Mouse (Mus musculus) CH12.LX (cell line): ENCODE measurements around the gene Ano10. TPM values are rescaled to one million over a fixed set of nuclear protein-coding genes. Genes with fewer than 3 reads are reported as not detected.

Source experiments
- DNase-seq: peaks from one replicate; pipeline ENCODE4 v3.0.0-alpha.2; 2013; ENCODE audit errors: extremely low read depth
- H3K27ac ChIP-seq: 2 replicates; pipeline ENCODE4 v1.5.1; 2012; ENCODE audit warnings: low read depth, mild to moderate bottlenecking, control low read depth, moderate library complexity; ENCODE audit not compliant: insufficient read depth
- H3K27me3 ChIP-seq: replicated peaks from 2 replicates; pipeline ENCODE3; 2012; ENCODE audit warnings: inconsistent platforms
- H3K36me3 ChIP-seq, 2 experiments: replicated peaks in 1 of 2; 2 replicates each; pipeline versions ENCODE3 to v1.6.1; 2012; ENCODE audit warnings: inconsistent platforms in 1 of 2, low read length in 1 of 2, mild to moderate bottlenecking in 1 of 2, mixed read lengths in 1 of 2, moderate library complexity in 1 of 2; ENCODE audit not compliant: control insufficient read depth in 1 of 2, insufficient read depth in 1 of 2
- H3K4me1 ChIP-seq, 2 experiments: 2 replicates each; pipeline ENCODE4 v1.6.1; 2012; ENCODE audit warnings: inconsistent platforms in 1 of 2, moderate library complexity in 1 of 2; ENCODE audit not compliant: insufficient read depth in 2 of 2, control insufficient read depth in 1 of 2
- H3K4me2 ChIP-seq: 2 replicates; pipeline ENCODE4 v1.6.1; 2012; ENCODE audit warnings: low read depth, mild to moderate bottlenecking, control low read depth; ENCODE audit not compliant: poor library complexity, insufficient read depth, severe bottlenecking
- H3K4me3 ChIP-seq, 3 experiments: fragments of 150-350 bp in 1 of 3; sonication (generic) in 1 of 3; replicated peaks in 1 of 3; 2 replicates each; pipeline versions ENCODE3 to v1.5.1; 2011 to 2012; ENCODE audit warnings: low read depth in 2 of 3, low read length in 2 of 3, mild to moderate bottlenecking in 2 of 3, moderate library complexity in 2 of 3, control low read depth in 1 of 3, improper control_type of control experiment in 1 of 3, inconsistent platforms in 1 of 3, mixed read lengths in 1 of 3; ENCODE audit not compliant: poor library complexity in 1 of 3
- H3K79me2 ChIP-seq: replicated peaks from 2 replicates; pipeline ENCODE4 v1.6.1; 2012; ENCODE audit warnings: mild to moderate bottlenecking, moderate library complexity; ENCODE audit not compliant: control insufficient read depth, poor library complexity, insufficient read depth, severe bottlenecking; ENCODE audit errors: extremely low read depth
- H3K9ac ChIP-seq: 2 replicates; pipeline ENCODE4 v1.6.1; 2012; ENCODE audit warnings: low read depth, mild to moderate bottlenecking, control low read depth, moderate library complexity; ENCODE audit not compliant: insufficient read depth
- H3K9me3 ChIP-seq: replicated peaks from 2 replicates; pipeline ENCODE3; 2012; ENCODE audit warnings: low read length, inconsistent platforms, mixed read lengths
- CHD1 ChIP-seq: IDR thresholded peaks from 2 replicates; pipeline ENCODE4 v1.6.1; 2012; ENCODE audit warnings: low read depth, low read length, improper control_type of control experiment, inconsistent platforms
- CHD2 ChIP-seq: IDR thresholded peaks from 2 replicates; pipeline ENCODE4 v1.6.1; 2011; ENCODE audit warnings: low read length, improper control_type of control experiment
- EP300 ChIP-seq: IDR thresholded peaks from 2 replicates; pipeline ENCODE4 v1.6.1; 2011; ENCODE audit warnings: low read length, improper control_type of control experiment
- GABPA ChIP-seq: IDR thresholded peaks from 2 replicates; pipeline ENCODE4 v1.6.1; 2012; ENCODE audit warnings: low read depth, low read length, improper control_type of control experiment, inconsistent platforms; ENCODE audit not compliant: insufficient replicate concordance
- HCFC1 ChIP-seq: IDR thresholded peaks from 2 replicates; pipeline ENCODE4 v1.6.1; 2012; ENCODE audit warnings: low read depth, mild to moderate bottlenecking, inconsistent platforms, low read length, improper control_type of control experiment
- JUN ChIP-seq: IDR thresholded peaks from 2 replicates; pipeline ENCODE4 v1.6.1; 2011; ENCODE audit warnings: low read depth, mild to moderate bottlenecking, low read length, improper control_type of control experiment, moderate library complexity; ENCODE audit not compliant: insufficient read depth
- JUND ChIP-seq: conservative IDR thresholded peaks from 2 replicates; pipeline ENCODE4 v1.6.1; 2011; ENCODE audit warnings: low read depth, low read length, improper control_type of control experiment
- MAFK ChIP-seq: IDR thresholded peaks from 2 replicates; pipeline ENCODE4 v1.6.1; 2011; ENCODE audit warnings: low read length, improper control_type of control experiment; ENCODE audit not compliant: insufficient replicate concordance
- MAX ChIP-seq: IDR thresholded peaks from 2 replicates; pipeline ENCODE4 v1.6.1; 2011; ENCODE audit warnings: low read length, improper control_type of control experiment
- MAZ ChIP-seq: IDR thresholded peaks from 2 replicates; pipeline ENCODE4 v1.6.1; 2012; ENCODE audit warnings: low read depth, mild to moderate bottlenecking, inconsistent platforms, low read length, improper control_type of control experiment, moderate library complexity
- MEF2A ChIP-seq: IDR thresholded peaks from 2 replicates; pipeline ENCODE4 v1.6.1; 2014; ENCODE audit warnings: low read depth, mild to moderate bottlenecking, inconsistent platforms, low read length, improper control_type of control experiment, borderline replicate concordance
- MYC ChIP-seq: IDR thresholded peaks from 2 replicates; pipeline ENCODE4 v1.6.1; 2011; ENCODE audit warnings: low read depth, mild to moderate bottlenecking, improper control_type of control experiment, low read length
- NELFE ChIP-seq: IDR thresholded peaks from 2 replicates; pipeline ENCODE4 v1.6.1; 2011; ENCODE audit warnings: low read depth, low read length, improper control_type of control experiment
- NRF1 ChIP-seq: IDR thresholded peaks from 2 replicates; pipeline ENCODE4 v1.6.1; 2014; ENCODE audit warnings: low read depth, mild to moderate bottlenecking, inconsistent platforms, low read length, improper control_type of control experiment, moderate library complexity
- RCOR1 ChIP-seq: conservative IDR thresholded peaks from 2 replicates; pipeline ENCODE4 v1.6.1; 2012; ENCODE audit warnings: low read depth, mild to moderate bottlenecking, inconsistent platforms, low read length, improper control_type of control experiment
- SMC3 ChIP-seq: IDR thresholded peaks from 2 replicates; pipeline ENCODE4 v1.6.1; 2011; ENCODE audit warnings: low read depth, low read length, improper control_type of control experiment
- TBP ChIP-seq: conservative IDR thresholded peaks from 2 replicates; pipeline ENCODE4 v1.6.1; 2011; ENCODE audit warnings: low read depth, low read length, improper control_type of control experiment
- TCF12 ChIP-seq: IDR thresholded peaks from 2 replicates; pipeline ENCODE4 v1.6.1; 2014; ENCODE audit warnings: low read depth, mild to moderate bottlenecking, inconsistent platforms, low read length, improper control_type of control experiment
- UBTF ChIP-seq: IDR thresholded peaks from 2 replicates; pipeline ENCODE4 v1.6.1; 2012; ENCODE audit warnings: low read depth, mild to moderate bottlenecking, inconsistent platforms, low read length, improper control_type of control experiment, moderate library complexity
- USF1 ChIP-seq: IDR thresholded peaks from 2 replicates; pipeline ENCODE4 v1.6.1; 2014; ENCODE audit warnings: low read depth, mild to moderate bottlenecking, inconsistent platforms, low read length, improper control_type of control experiment
- USF2 ChIP-seq: conservative IDR thresholded peaks from 2 replicates; pipeline ENCODE4 v1.6.1; 2011; ENCODE audit warnings: low read depth, low read length, improper control_type of control experiment
- ZC3H11A ChIP-seq: IDR thresholded peaks from 2 replicates; pipeline ENCODE4 v1.6.1; 2012; ENCODE audit warnings: low read depth, mild to moderate bottlenecking, inconsistent platforms, low read length, improper control_type of control experiment
- ZNF384 ChIP-seq: IDR thresholded peaks from 2 replicates; pipeline ENCODE4 v1.6.1; 2012; ENCODE audit warnings: low read depth, low read length, improper control_type of control experiment, inconsistent platforms
- dilution Hi-C: fragments of 300-500 bp; cut with MboI; formaldehyde crosslinking; loops from 2 replicates; pipeline ENCODE4 v1.14.3; 2020; ENCODE audit warnings: low sequenced_read_pairs; ENCODE audit not compliant: extremely low pct_unique_long_range_greater_than_20kb, extremely low pct_ligation_motif_present
- in situ Hi-C: fragments of 300-500 bp; cut with MboI; formaldehyde crosslinking; loops from 3 replicates; pipeline ENCODE4 v1.14.3; 2019; ENCODE audit warnings: low sequenced_read_pairs, low pct_ligation_motif_present, low pct_unique_long_range_greater_than_20kb, mixed read lengths
- polyA plus RNA-seq: library from polyadenylated mRNA; unstranded; fragments of >175 nt; gene quantifications from 2 replicates; pipeline ENCODE4 v1.2.1, GENCODE M21; 2012; ENCODE audit warnings: low read depth; ENCODE audit not compliant: insufficient read length
- total RNA-seq, 2 experiments: library from RNA; depleted of rRNA; stranded (reverse); fragments of 300-350 nt in 1 of 2; fragments of >200 nt in 1 of 2; gene quantifications; 2 replicates each; pipeline ENCODE4 v1.2.3; 2012 to 2014

Gene Ano10
- total and polyA plus RNA-seq, 3 experiments, result 9.5 to 23.9 (median 12.2) TPM

- dilution Hi-C loops, result no loop called here
- H3K27me3 ChIP-seq, result no peaks in the 10 kb centered on the region
- in situ Hi-C loops, result no loop called here
- H3K79me2 ChIP-seq, result no peaks in the 10 kb centered on the region
- no peak overlapping the region for H3K4me3 ChIP-seq
- no peaks in the 10 kb centered on the region for H3K9me3 ChIP-seq
- H3K4me2 ChIP-seq, result no peak overlapping the region
- no peaks in the 10 kb centered on the region for H3K4me1 ChIP-seq
- no peak for DNase-seq
- H3K36me3 ChIP-seq, result no peaks in the 10 kb centered on the region
- TF ChIP-seq ZNF384 (no peak), JUND (no peak), EP300 (no peak), NRF1 (no peak), MAFK (no peak), MEF2A (no peak), NELFE (no peak), USF2 (no peak), GABPA (no peak), JUN (no peak), SMC3 (no peak), MAX (no peak)
- H3K9ac ChIP-seq, result no peak overlapping the region
- H3K27ac ChIP-seq, result no peak overlapping the region
Measured at GRCm38 (mm10) chr9:122336677-122337076, 42.5 kb upstream of the Ano10 start.

DNA sequence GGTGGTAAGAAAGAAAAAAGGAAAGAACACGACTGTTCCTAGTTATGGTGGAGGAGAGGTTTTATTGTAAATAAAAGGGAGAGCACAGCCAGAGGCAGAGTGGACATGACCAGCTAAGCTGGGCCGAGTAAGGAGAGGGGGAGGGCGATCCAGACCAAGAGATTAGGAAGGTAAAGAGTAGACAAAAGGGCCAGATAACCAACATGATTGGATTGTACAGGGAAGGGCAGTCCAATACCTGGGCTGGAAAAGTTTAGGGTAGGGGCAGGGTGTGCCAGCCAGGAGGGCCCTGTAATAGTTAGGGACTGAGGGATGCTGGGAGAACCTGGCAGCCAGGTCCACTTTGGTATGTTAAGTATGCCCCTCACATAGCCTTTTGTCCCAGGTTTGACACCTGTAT is 34.0 kb upstream of the Ano10 start:
- dilution Hi-C loops, result no loop called here
- H3K4me1 ChIP-seq, result no peaks in the 10 kb centered on the region
- no peak for TF ChIP-seq MAZ
- no peak for TF ChIP-seq MYC
- no peak for TF ChIP-seq CHD2
- TF ChIP-seq USF1, result no peak
- TF ChIP-seq HCFC1, result no peak
- TF ChIP-seq TBP, result no peak
- TF ChIP-seq ZC3H11A, result no peak
- no peak for TF ChIP-seq UBTF
- no peak for TF ChIP-seq MAX
- no peak for TF ChIP-seq SMC3
- TF ChIP-seq CHD1, result no peak
- no peak for TF ChIP-seq RCOR1
- no peak for TF ChIP-seq TCF12
- TF ChIP-seq NELFE, result no peak

More for the DNA sequence above, 34.0 kb upstream of the Ano10 start:
- H3K4me2 ChIP-seq, result no peak overlapping the region
- in situ Hi-C loops, result no loop called here
- no peak overlapping the region for H3K9ac ChIP-seq
- no peak for DNase-seq
- H3K4me3 ChIP-seq, result no peak overlapping the region
- H3K36me3 ChIP-seq, result no peaks in the 10 kb centered on the region
- H3K27me3 ChIP-seq, result peaks cover 1% of the 10 kb centered on the region
- H3K27ac ChIP-seq, result no peak overlapping the region
- peaks cover 6% of the 10 kb centered on the region for H3K9me3 ChIP-seq
- no peaks in the 10 kb centered on the region for H3K79me2 ChIP-seq
